Mouse (Mus musculus): ENCODE measurements around the gene Bach2. TPM values are rescaled to one million over a fixed set of nuclear protein-coding genes. Genes with fewer than 3 reads are reported as not detected.
A peak's percentile ranks its signal among the peaks of the same experiment; 100 is the strongest.

Bach2 gene
- total RNA-seq, 2 experiments from 2014 or later, result 10.4 to 14.4 TPM

- peak; percentile 99 to 100 for DNase-seq (ENCODE audit: low spot score in 2 of 2)
- intact Hi-C loops (cut with DNase I), result loop anchor here (1.0 to 5.0 kb wide), 2 partner anchors 41 to 417 kb away; partner anchors contain the start of gene Ube2j1
Observed at GRCm38 (mm10) chr4:32615034-32615881, 376.7 kb downstream of the Bach2 start, which contains the start of gene Casp8ap2. TSS of gene Casp8ap2 (plus strand) at chr4:32615451.

- intact Hi-C loops (cut with DNase I), result no loop called here
- DNase-seq (ENCODE audit: low spot score in 2 of 2), result no peak
Observed at GRCm38 (mm10) chr4:32621637-32622036, 383.0 kb downstream of the Bach2 start.

All from left cerebral cortex, postnatal 25 days (tissue).